Mouse (Mus musculus) forebrain, embryonic 12.5 days (tissue): ENCODE measurements around the gene Ctbp2. TPM values are rescaled to one million over a fixed set of nuclear protein-coding genes. Genes with fewer than 3 reads are reported as not detected.

Experiments
- ATAC-seq: fragments of 200-750 bp; cut with Nextera tagmentation; 2 replicates; pipeline ENCODE4 v1.8.0; 2017; ENCODE audit warnings: moderate TSS enrichment; ENCODE audit not compliant: low FRiP score
- H3K27ac ChIP-seq: fragments of 300-500 bp; sonication (generic); 2 replicates; pipeline ENCODE4 v1.5.1; 2016; ENCODE audit warnings: mild to moderate bottlenecking
- H3K27me3 ChIP-seq: fragments of 300-500 bp; sonication (generic); 2 replicates; pipeline ENCODE4 v1.6.1; 2016; ENCODE audit warnings: mild to moderate bottlenecking
- H3K36me3 ChIP-seq: fragments of 300-500 bp; sonication (generic); replicated peaks from 2 replicates; pipeline ENCODE4 v1.6.1; 2016; ENCODE audit warnings: mild to moderate bottlenecking
- H3K4me1 ChIP-seq: fragments of 300-500 bp; sonication (generic); 2 replicates; pipeline ENCODE4 v1.6.1; 2016
- H3K4me2 ChIP-seq: fragments of 300-500 bp; sonication (generic); 2 replicates; pipeline ENCODE4 v1.6.1; 2016; ENCODE audit warnings: mild to moderate bottlenecking, moderate library complexity
- H3K4me3 ChIP-seq: fragments of 300-500 bp; sonication (generic); replicated peaks from 2 replicates; pipeline ENCODE4 v1.5.1; 2016; ENCODE audit warnings: mild to moderate bottlenecking
- H3K9ac ChIP-seq: fragments of 300-500 bp; sonication (generic); 2 replicates; pipeline ENCODE4 v1.6.1; 2016; ENCODE audit warnings: mild to moderate bottlenecking
- H3K9me3 ChIP-seq: fragments of 300-500 bp; sonication (generic); 2 replicates; pipeline ENCODE4 v1.6.1; 2016
- WGBS: fragments of 180-500 bp; shearing (Covaris S2); methylation state at CpG from one replicate; pipeline ENCODE4 v1.1.7; 2016; 5-methylcytosine and 5-hydroxymethylcytosine counted together
- polyA plus RNA-seq: library from polyadenylated mRNA; unstranded; fragments of >200 nt; fragmentation: Nextera tagmentation; extraction: Ambion mirVana; gene quantifications from 2 replicates; pipeline ENCODE4 v1.2.1, GENCODE M21; 2016

Ctbp2 gene
- polyA plus RNA-seq, result 133 and 141 TPM in 2 replicates

- H3K4me3 ChIP-seq, result peak within 1 kb of the TSS; percentile 97
- peak; percentile 63 for ATAC-seq
- WGBS, result under 1% methylated on average over 59 of the region's 59 CpGs
Measured at GRCm38 (mm10) chr7:133123999-133124700, at the start of gene Ctbp2. Gene Ctbp2, minus strand, starts transcription at chr7:133124354.

GRCm38 (mm10) chr7:133171403-133172032 lies 47.4 kb upstream of the Ctbp2 start:
- Histone ChIP-seq H3K36me3 (no peaks in the 10 kb centered on the region), H3K9ac (no peak overlapping the region), H3K4me1 (no peaks in the 10 kb centered on the region), H3K4me2 (no peak overlapping the region), H3K27ac (no peak overlapping the region), H3K27me3 (no peaks in the 10 kb centered on the region), H3K9me3 (no peaks in the 10 kb centered on the region), H3K4me3 (no peak overlapping the region)
- WGBS, result 86% methylated on average over 4 of the region's 4 CpGs
- no peak for ATAC-seq

More at GRCm38 (mm10) chr7:133123999-133124700, at the start of gene Ctbp2:
- Histone ChIP-seq H3K27ac (peak within 1 kb of the TSS; percentile 100), H3K4me1 (peaks cover 32% of the 10 kb centered on the region), H3K9me3 (peaks cover 6% of the 10 kb centered on the region; the same call in 1 of the 2 replicates), H3K9ac (peak within 1 kb of the TSS; percentile 98), H3K36me3 (no peaks in the 10 kb centered on the region), H3K27me3 (peaks cover 22% of the 10 kb centered on the region), H3K4me2 (peak within 1 kb of the TSS; percentile 97)

GRCm38 (mm10) chr7:133168928-133169327 lies 44.8 kb upstream of the Ctbp2 start:
- Histone ChIP-seq H3K9ac (no peak overlapping the region), H3K36me3 (no peaks in the 10 kb centered on the region), H3K4me2 (no peak overlapping the region), H3K27me3 (no peaks in the 10 kb centered on the region), H3K4me3 (no peak overlapping the region), H3K4me1 (no peaks in the 10 kb centered on the region), H3K27ac (no peak overlapping the region), H3K9me3 (no peaks in the 10 kb centered on the region)
- ATAC-seq, result no peak
- WGBS, result 90% methylated on average over 3 of the region's 3 CpGs

GRCm38 (mm10) chr7:133167903-133168302 lies 43.7 kb upstream of the Ctbp2 start:
- no peaks in the 10 kb centered on the region for H3K4me1 ChIP-seq
- 81% methylated on average over 2 of the region's 2 CpGs for WGBS
- no peak for ATAC-seq
- no peak overlapping the region for H3K4me2 ChIP-seq
- H3K27ac ChIP-seq, result no peak overlapping the region
- H3K27me3 ChIP-seq, result no peaks in the 10 kb centered on the region
- no peak overlapping the region for H3K4me3 ChIP-seq
- no peak overlapping the region for H3K9ac ChIP-seq
- H3K9me3 ChIP-seq, result no peaks in the 10 kb centered on the region
- H3K36me3 ChIP-seq, result no peaks in the 10 kb centered on the region

- H3K27me3 ChIP-seq, result no peaks in the 10 kb centered on the region
- H3K9me3 ChIP-seq, result no peaks in the 10 kb centered on the region
- H3K4me3 ChIP-seq, result no peak overlapping the region
- H3K4me2 ChIP-seq, result no peak overlapping the region
- no peak overlapping the region for H3K27ac ChIP-seq
- no peak for ATAC-seq
- no peak overlapping the region for H3K9ac ChIP-seq
- 78% methylated on average over 2 of the region's 2 CpGs for WGBS
- no peaks in the 10 kb centered on the region for H3K4me1 ChIP-seq
- no peaks in the 10 kb centered on the region for H3K36me3 ChIP-seq
Measured at GRCm38 (mm10) chr7:133164770-133165169, 40.6 kb upstream of the Ctbp2 start.

- H3K4me2 ChIP-seq, result no peak overlapping the region
- 76% methylated on average over 5 of the region's 5 CpGs for WGBS
- no peaks in the 10 kb centered on the region for H3K9me3 ChIP-seq
- no peak overlapping the region for H3K9ac ChIP-seq
- ATAC-seq, result no peak
- H3K27ac ChIP-seq, result no peak overlapping the region
- no peaks in the 10 kb centered on the region for H3K4me1 ChIP-seq
- no peaks in the 10 kb centered on the region for H3K27me3 ChIP-seq
- H3K36me3 ChIP-seq, result no peaks in the 10 kb centered on the region
- no peak overlapping the region for H3K4me3 ChIP-seq
Measured at GRCm38 (mm10) chr7:133163011-133163410, 38.9 kb upstream of the Ctbp2 start.

GRCm38 (mm10) chr7:133162131-133162530 lies 38.0 kb upstream of the Ctbp2 start:
- Histone ChIP-seq H3K4me1 (no peaks in the 10 kb centered on the region), H3K9ac (no peak overlapping the region), H3K36me3 (no peaks in the 10 kb centered on the region), H3K4me2 (no peak overlapping the region), H3K4me3 (no peak overlapping the region), H3K9me3 (no peaks in the 10 kb centered on the region), H3K27me3 (no peaks in the 10 kb centered on the region), H3K27ac (no peak overlapping the region)
- no peak for ATAC-seq
- 75% methylated on average over 2 of the region's 2 CpGs for WGBS

GRCm38 (mm10) chr7:133161362-133162080 lies 37.4 kb upstream of the Ctbp2 start:
- H3K9me3 ChIP-seq, result no peaks in the 10 kb centered on the region
- H3K4me1 ChIP-seq, result no peaks in the 10 kb centered on the region
- H3K4me3 ChIP-seq, result no peak overlapping the region
- 76% methylated on average over 7 of the region's 7 CpGs for WGBS
- H3K36me3 ChIP-seq, result no peaks in the 10 kb centered on the region
- ATAC-seq, result no peak
- H3K9ac ChIP-seq, result no peak overlapping the region
- no peak overlapping the region for H3K4me2 ChIP-seq
- no peaks in the 10 kb centered on the region for H3K27me3 ChIP-seq
- H3K27ac ChIP-seq, result no peak overlapping the region

- no peak for ATAC-seq
- H3K4me1 ChIP-seq, result no peaks in the 10 kb centered on the region
- no peak overlapping the region for H3K9ac ChIP-seq
- WGBS, result 92% methylated on average over 3 of the region's 3 CpGs
- H3K4me3 ChIP-seq, result no peak overlapping the region
- H3K27ac ChIP-seq, result no peak overlapping the region
- H3K9me3 ChIP-seq, result no peaks in the 10 kb centered on the region
- no peak overlapping the region for H3K4me2 ChIP-seq
- no peaks in the 10 kb centered on the region for H3K27me3 ChIP-seq
- H3K36me3 ChIP-seq, result no peaks in the 10 kb centered on the region
Measured at GRCm38 (mm10) chr7:133159519-133159918, 35.4 kb upstream of the Ctbp2 start.

GRCm38 (mm10) chr7:133155621-133156020 lies 31.5 kb upstream of the Ctbp2 start:
- Histone ChIP-seq H3K36me3 (no peaks in the 10 kb centered on the region), H3K27ac (no peak overlapping the region), H3K4me1 (no peaks in the 10 kb centered on the region), H3K9ac (no peak overlapping the region), H3K27me3 (no peaks in the 10 kb centered on the region), H3K4me3 (no peak overlapping the region), H3K9me3 (no peaks in the 10 kb centered on the region), H3K4me2 (no peak overlapping the region)
- no peak for ATAC-seq
- 78% methylated on average over 12 of the region's 12 CpGs for WGBS

GRCm38 (mm10) chr7:133154846-133155245 lies 30.7 kb upstream of the Ctbp2 start:
- Histone ChIP-seq H3K9me3 (no peaks in the 10 kb centered on the region), H3K4me1 (no peaks in the 10 kb centered on the region), H3K36me3 (no peaks in the 10 kb centered on the region), H3K4me2 (no peak overlapping the region), H3K4me3 (no peak overlapping the region), H3K27ac (no peak overlapping the region), H3K9ac (no peak overlapping the region), H3K27me3 (no peaks in the 10 kb centered on the region)
- no peak for ATAC-seq
- 75% methylated on average over 6 of the region's 6 CpGs for WGBS

- ATAC-seq, result no peak
- no peak overlapping the region for H3K4me3 ChIP-seq
- 81% methylated on average over 8 of the region's 8 CpGs for WGBS
- no peaks in the 10 kb centered on the region for H3K27me3 ChIP-seq
- H3K4me2 ChIP-seq, result no peak overlapping the region
- no peak overlapping the region for H3K27ac ChIP-seq
- H3K9me3 ChIP-seq, result no peaks in the 10 kb centered on the region
- H3K4me1 ChIP-seq, result no peaks in the 10 kb centered on the region
- no peak overlapping the region for H3K9ac ChIP-seq
- H3K36me3 ChIP-seq, result no peaks in the 10 kb centered on the region
Measured at GRCm38 (mm10) chr7:133139689-133140336, 15.7 kb upstream of the Ctbp2 start.
